Mouse (Mus musculus) testis, postnatal 14 days (tissue): ENCODE measurements around the gene Commd8.
"Not testable (repeated sequence)": the region's sequence is repeated elsewhere in the genome, so short reads cannot be mapped to it uniquely, and the experiment has no call there.

Experiments used
- DNase-seq: peaks from one replicate; pipeline ENCODE4 v3.0.0; 2021; ENCODE audit warnings: low spot score

Gene Commd8

GRCm38 (mm10) chr5:72168285-72168621 lies 264 bp upstream of the Commd8 start:
- no peak for DNase-seq

DNA sequence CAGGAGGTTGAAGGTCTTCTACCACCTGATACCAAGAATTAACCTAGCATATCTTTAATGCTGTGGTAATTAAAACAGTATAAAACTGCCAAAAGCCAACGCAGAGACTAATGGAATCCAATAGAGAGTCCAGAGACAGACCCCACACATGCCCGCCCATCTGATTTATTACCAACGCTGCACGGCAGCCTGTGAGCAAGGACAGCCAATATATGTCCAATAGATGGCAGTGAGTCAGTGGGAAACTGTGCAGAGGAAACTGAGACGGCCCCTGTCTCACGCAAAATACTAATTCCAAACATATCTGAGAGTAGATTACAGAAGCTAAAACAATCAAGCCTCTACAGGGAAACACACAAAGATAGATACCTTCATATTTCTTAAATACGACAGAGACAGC lies 3.6 kb downstream of the Commd8 start:
- no peak for DNase-seq

DNA sequence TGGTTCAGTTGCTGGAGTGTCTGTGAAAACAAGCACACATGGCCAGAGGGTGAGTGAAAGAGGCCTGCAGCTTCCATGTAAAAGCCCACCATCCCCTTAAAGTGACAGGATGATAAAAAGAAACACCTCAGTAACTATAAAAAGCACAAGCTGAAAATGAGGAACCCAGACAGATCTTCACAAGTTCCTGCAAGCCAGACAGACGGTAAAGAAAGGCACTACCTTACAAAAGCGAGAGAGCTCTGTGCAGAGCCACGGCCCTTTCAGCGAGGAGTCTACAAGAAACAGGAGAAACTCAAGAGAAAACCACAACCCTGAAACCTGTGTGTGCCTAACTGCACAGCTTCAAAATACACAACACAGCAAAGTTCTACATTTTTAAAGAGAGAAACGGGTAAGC lies 5.1 kb downstream of the Commd8 start:
- no peak for DNase-seq

DNA sequence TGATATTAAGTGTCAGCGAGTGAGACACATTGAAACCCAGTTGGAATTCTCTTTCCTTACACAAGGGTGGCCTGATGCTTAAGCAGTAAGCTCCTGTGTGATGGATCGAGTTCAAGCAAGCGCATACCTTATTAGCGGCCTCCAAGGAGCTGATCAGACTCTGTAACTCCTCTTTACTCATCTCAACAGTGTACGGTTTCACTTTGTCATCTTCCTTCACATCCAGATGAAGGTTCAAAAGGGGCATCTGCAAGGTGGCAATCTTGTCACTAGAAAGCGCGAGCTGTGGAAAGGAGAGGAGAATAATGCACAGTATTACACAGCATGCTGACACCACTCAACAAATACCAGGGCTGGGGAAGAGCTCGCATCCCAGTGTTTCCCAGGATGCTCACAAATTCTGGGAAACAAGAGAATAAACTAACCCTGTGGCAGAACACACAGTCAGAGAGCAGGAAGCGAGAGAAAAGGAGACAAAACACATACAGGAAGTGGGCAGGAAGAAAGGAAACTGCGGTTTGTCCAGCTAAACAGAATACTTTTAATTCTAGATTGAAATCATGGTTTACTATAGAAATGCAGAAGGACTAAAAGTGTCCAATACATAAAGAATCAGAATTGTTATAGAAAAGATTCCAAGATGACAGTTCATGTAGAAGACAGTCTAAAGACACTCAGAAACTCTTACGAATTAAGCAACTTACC lies 7.1 kb downstream of the Commd8 start:
- DNase-seq = no peak

DNA sequence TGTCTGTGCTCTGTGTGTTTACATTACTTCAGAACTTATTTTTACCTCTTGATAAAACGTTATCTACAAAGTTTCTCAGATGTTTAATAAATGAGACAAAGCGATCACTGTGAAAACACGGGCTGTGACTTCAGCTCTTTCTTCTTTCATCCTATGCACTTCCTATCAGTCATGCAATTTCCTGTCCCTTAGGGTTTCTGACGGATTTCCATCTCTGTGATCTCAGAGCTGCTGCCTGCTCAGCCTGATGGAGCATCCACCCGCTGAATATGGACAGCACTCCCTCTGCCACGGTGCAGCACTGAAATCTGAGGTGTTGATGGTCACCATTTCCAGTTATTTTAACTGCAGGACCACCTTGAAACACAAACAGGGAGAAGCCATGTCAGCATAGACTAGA lies 8.5 kb downstream of the Commd8 start:
- no peak for DNase-seq

GRCm38 (mm10) chr5:72158667-72159066 lies 9.3 kb downstream of the Commd8 start:
- DNase-seq = no peak

- no peak for DNase-seq
Observed at GRCm38 (mm10) chr5:72156598-72156997, 11.4 kb downstream of the Commd8 start.

DNA sequence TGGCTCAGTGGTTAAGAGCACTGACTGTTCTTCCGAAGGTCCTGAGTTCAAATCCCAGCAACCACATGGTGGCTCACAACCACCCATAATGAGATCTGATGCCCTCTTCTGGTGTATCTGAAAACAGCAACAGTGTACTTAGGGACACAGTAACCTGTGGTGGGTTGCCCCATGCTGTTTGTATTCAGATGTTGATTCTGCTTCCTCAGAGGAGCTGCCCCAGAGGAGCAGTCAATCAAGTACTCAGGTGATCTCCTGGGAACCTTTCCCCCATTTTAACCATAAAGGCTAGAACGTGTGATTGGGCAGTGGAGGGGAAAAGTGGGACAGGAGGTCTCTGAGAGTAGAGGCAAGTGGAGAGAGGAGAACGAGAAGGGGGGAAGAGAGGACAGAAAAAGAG lies 12.3 kb downstream of the Commd8 start:
- not testable (repeated sequence) for DNase-seq

- no peak for DNase-seq
Observed at GRCm38 (mm10) chr5:72150870-72151269, 17.1 kb downstream of the Commd8 start.

- no peak for DNase-seq
Observed at GRCm38 (mm10) chr5:72148679-72149078, 19.3 kb downstream of the Commd8 start.

GRCm38 (mm10) chr5:72139619-72140018 lies 28.4 kb downstream of the Commd8 start:
- no peak for DNase-seq

GRCm38 (mm10) chr5:72138256-72138655 lies 29.7 kb downstream of the Commd8 start:
- no peak for DNase-seq

DNA sequence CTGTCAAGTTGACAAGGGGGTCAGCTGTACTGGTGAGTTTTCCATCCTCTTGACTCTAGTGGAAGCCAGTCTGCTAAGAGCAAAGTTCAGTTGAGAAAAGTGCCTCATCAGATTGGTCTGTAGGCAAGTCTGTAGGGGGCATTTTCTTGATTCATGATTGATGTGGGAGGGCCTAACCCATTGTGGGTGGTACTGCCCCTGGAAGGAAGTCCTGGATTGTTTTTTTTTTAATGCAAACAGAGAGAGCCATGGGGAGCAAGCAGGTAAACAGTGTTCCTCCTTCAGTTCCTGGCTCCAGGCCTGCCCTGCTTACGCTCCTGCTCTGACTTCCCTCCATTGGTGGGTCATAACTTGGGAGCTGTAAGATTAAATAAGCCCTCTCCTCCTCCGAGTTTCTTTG lies 34.1 kb downstream of the Commd8 start:
- no peak for DNase-seq

DNA sequence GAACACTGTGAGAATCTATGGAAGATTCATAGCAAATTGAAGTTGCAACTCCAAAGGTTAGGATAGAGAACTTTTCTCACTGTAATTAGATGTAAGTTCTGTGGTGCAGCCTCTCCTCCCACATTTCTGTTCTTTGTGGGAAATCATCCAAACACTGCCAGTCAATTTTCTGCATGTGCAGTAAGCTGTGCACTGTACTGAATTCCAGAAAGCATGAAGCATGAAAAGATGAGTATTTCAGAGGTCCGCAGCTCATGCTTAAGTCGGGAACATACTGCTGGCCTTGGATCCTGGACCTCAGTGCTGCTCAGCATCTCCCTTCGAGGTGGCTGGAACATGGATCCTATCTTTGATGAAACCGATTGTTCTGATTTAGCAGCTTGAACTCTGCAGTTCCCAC lies 41.3 kb downstream of the Commd8 start:
- DNase-seq = no peak

GRCm38 (mm10) chr5:72122414-72123037 lies 45.5 kb downstream of the Commd8 start:
- no peak for DNase-seq
